Mouse (Mus musculus): ENCODE data around the gene Bbs9. TPM values are rescaled to one million over a fixed set of nuclear protein-coding genes. Genes with fewer than 3 reads are reported as not detected.

The Bbs9 gene
- polyA plus RNA-seq, 1 experiment from 2014 or later: 12.3 TPM

DNA sequence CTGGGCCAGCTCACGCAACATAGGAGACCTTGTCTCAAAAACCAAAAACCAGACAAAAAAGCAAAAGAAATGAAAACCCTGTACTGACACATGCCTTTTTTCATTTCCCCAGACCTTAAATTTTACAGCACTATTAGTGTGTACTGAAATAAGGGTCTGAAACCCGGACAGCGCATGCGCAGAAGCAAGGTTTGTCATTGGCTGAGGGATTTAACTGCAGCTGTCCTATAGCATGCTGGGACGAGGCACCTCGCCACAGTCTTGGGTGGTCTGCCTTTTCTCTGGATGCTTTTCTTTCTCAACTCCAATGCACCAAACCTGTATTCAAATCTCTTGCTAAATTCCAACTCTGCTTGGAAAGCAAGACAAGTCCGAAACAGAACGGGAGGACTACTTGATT is 3.4 kb downstream of the Bbs9 start:
- WGBS: 95% methylated on average over 8 of the region's 8 CpGs
- Histone ChIP-seq H3K4me1 (ENCODE audit: control insufficient read depth, insufficient read depth, low read length) (peaks cover 3% of the 10 kb centered on the region; the same call in 1 of the 2 replicates), H3K27me3 (ENCODE audit: control insufficient read depth, insufficient read depth, low read length) (no peaks in the 10 kb centered on the region), H3K4me3 (ENCODE audit: low read length) (no peak overlapping the region), H3K9me3 (ENCODE audit: control insufficient read depth, low read length) (no peaks in the 10 kb centered on the region), H3K27ac (ENCODE audit: low read depth, low read length) (no peak overlapping the region), H3K4me2 (replicated peaks; ENCODE audit: low read depth, low read length) (no peak overlapping the region), H3K36me3 (ENCODE audit: control insufficient read depth, insufficient read depth, low read length) (no peaks in the 10 kb centered on the region), H3K9ac (ENCODE audit: low read depth, low read length) (no peak overlapping the region)
- ATAC-seq (ENCODE audit: low FRiP score, low TSS enrichment): no peak

DNA sequence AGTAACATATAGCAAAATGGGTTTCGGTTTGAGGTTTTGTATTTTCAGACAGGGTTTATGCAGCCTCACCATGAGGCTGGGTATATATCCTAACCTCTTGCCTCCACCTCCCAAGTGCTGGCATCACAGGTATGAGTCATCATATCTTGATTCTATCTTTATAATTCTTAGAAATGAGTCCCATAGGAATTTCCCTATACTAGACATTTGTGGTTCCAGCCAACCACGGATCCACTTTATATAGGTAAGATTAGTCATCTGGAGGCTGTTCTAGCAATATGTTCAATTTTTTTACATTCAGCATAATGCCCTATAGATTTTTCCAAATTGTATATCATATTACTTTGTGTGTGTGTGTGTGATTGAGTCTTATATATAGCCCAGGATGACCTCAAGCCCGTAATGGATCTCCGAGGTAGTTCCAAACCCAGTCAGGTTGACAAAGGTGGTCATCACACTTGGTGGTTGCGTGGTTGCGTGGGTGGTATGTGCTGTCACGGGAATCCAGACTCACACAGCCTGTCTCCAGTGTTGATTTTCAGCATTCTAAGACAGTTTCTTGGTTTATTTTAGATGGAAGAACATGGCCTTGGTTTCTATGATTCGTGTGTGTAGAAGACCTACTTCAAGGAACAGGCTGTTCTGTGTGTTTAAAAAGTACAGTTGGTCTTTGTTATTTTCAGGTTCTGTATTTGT is 8.5 kb downstream of the Bbs9 start:
- H3K4me3 ChIP-seq (ENCODE audit: low read length): no peak overlapping the region
- H3K27ac ChIP-seq (ENCODE audit: low read depth, low read length): no peak overlapping the region
- no peaks in the 10 kb centered on the region for H3K4me1 ChIP-seq (ENCODE audit: control insufficient read depth, insufficient read depth, low read length)
- 94% methylated on average over 8 of the region's 8 CpGs for WGBS
- H3K36me3 ChIP-seq (ENCODE audit: control insufficient read depth, insufficient read depth, low read length): no peaks in the 10 kb centered on the region
- no peak for ATAC-seq (ENCODE audit: low FRiP score, low TSS enrichment)
- H3K9ac ChIP-seq (ENCODE audit: low read depth, low read length): no peak overlapping the region
- no peak overlapping the region for H3K4me2 ChIP-seq (replicated peaks; ENCODE audit: low read depth, low read length)
- H3K27me3 ChIP-seq (ENCODE audit: control insufficient read depth, insufficient read depth, low read length): no peaks in the 10 kb centered on the region
- no peaks in the 10 kb centered on the region for H3K9me3 ChIP-seq (ENCODE audit: control insufficient read depth, low read length)

DNA sequence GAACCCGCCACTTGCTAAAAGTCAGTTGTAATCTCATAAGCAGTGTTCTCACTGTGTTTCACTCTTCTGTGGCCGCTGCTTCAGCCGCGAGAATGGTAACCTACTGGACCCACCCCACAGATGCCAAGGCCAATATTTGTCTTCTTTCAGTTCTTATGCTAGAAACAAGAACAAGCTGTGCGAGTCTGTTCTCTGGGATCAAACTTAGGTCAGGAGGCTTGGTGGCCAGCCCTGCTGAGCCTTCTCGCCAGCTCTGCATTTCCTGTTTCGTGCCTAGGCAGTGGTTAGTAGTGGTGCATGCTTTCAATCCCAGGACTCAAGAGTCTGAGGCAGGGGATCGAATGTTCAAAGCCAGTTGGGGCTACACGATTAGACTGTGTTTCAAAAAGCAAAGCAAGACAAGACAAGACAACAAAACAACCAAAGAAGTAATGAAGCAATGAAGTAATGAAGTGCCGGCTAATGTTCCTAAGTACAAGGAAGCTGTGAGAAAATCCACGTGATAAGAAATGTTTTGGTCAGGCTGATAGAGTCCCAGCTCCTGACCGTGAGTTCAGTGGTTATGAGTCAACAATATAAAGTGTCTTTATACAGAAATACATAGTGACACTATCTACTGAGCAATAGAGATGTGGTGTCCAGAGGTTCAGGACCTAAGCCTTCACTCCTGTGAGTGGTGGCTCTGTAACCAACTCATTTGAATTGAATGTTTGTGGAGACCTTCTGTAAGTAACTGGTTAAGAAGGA is 9.2 kb downstream of the Bbs9 start:
- 90% methylated on average over 12 of the region's 12 CpGs for WGBS
- Histone ChIP-seq H3K9ac (ENCODE audit: low read depth, low read length) (no peak overlapping the region), H3K36me3 (ENCODE audit: control insufficient read depth, insufficient read depth, low read length) (no peaks in the 10 kb centered on the region), H3K4me2 (replicated peaks; ENCODE audit: low read depth, low read length) (no peak overlapping the region), H3K4me1 (ENCODE audit: control insufficient read depth, insufficient read depth, low read length) (no peaks in the 10 kb centered on the region), H3K9me3 (ENCODE audit: control insufficient read depth, low read length) (no peaks in the 10 kb centered on the region), H3K27ac (ENCODE audit: low read depth, low read length) (no peak overlapping the region), H3K4me3 (ENCODE audit: low read length) (no peak overlapping the region), H3K27me3 (ENCODE audit: control insufficient read depth, insufficient read depth, low read length) (no peaks in the 10 kb centered on the region)
- no peak for ATAC-seq (ENCODE audit: low FRiP score, low TSS enrichment)

DNA sequence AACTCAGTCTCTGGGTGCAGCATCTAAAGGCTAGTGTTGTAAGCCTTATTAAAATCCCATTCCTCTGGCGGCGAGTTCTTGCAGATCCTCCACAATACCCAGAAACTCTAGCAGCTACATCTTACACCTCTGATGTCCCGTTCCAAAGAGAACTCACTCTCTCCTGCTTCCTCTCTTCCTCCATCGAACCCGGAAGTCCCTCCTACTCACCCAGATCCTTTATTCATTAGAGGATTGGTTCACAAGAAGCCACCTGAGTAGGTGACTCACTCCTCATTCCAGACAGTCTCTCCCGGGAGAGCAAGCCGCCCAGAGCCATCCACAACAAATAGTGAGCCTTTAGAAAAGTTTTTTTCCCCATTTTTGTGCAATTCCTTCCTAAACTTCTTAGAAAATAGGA is 10.7 kb downstream of the Bbs9 start:
- 88% methylated on average over 7 of the region's 7 CpGs for WGBS
- Histone ChIP-seq H3K4me2 (replicated peaks; ENCODE audit: low read depth, low read length) (no peak overlapping the region), H3K4me1 (ENCODE audit: control insufficient read depth, insufficient read depth, low read length) (no peaks in the 10 kb centered on the region), H3K27me3 (ENCODE audit: control insufficient read depth, insufficient read depth, low read length) (no peaks in the 10 kb centered on the region), H3K9ac (ENCODE audit: low read depth, low read length) (no peak overlapping the region), H3K4me3 (ENCODE audit: low read length) (no peak overlapping the region), H3K9me3 (ENCODE audit: control insufficient read depth, low read length) (no peaks in the 10 kb centered on the region), H3K27ac (ENCODE audit: low read depth, low read length) (no peak overlapping the region), H3K36me3 (ENCODE audit: control insufficient read depth, insufficient read depth, low read length) (no peaks in the 10 kb centered on the region)
- no peak for ATAC-seq (ENCODE audit: low FRiP score, low TSS enrichment)

DNA sequence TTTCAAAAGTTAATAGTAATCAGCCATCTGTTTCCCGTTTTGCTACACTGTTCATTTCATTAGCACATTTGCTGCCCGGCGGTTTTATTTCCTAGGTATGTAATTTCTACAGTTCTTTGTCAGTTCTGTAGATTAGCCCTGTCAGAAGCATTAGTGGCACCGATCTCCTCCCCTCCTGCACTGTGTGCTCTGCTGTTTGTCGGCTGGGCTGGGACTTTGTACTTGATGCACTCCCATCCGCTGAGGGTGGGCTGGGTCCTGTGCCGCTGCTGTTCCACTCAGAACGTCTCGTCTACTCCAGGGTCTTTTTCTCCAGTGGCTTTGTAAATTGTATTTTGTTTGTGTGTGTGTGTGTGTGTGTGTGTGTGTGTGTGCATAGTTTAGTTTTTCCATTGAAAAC is 13.4 kb downstream of the Bbs9 start:
- ATAC-seq (ENCODE audit: low FRiP score, low TSS enrichment): no peak
- H3K4me2 ChIP-seq (replicated peaks; ENCODE audit: low read depth, low read length): no peak overlapping the region
- no peak overlapping the region for H3K27ac ChIP-seq (ENCODE audit: low read depth, low read length)
- H3K36me3 ChIP-seq (ENCODE audit: control insufficient read depth, insufficient read depth, low read length): no peaks in the 10 kb centered on the region
- 69% methylated on average over 9 of the region's 9 CpGs for WGBS
- H3K4me1 ChIP-seq (ENCODE audit: control insufficient read depth, insufficient read depth, low read length): no peaks in the 10 kb centered on the region
- H3K27me3 ChIP-seq (ENCODE audit: control insufficient read depth, insufficient read depth, low read length): no peaks in the 10 kb centered on the region
- no peak overlapping the region for H3K4me3 ChIP-seq (ENCODE audit: low read length)
- H3K9ac ChIP-seq (ENCODE audit: low read depth, low read length): no peak overlapping the region
- H3K9me3 ChIP-seq (ENCODE audit: control insufficient read depth, low read length): no peaks in the 10 kb centered on the region

DNA sequence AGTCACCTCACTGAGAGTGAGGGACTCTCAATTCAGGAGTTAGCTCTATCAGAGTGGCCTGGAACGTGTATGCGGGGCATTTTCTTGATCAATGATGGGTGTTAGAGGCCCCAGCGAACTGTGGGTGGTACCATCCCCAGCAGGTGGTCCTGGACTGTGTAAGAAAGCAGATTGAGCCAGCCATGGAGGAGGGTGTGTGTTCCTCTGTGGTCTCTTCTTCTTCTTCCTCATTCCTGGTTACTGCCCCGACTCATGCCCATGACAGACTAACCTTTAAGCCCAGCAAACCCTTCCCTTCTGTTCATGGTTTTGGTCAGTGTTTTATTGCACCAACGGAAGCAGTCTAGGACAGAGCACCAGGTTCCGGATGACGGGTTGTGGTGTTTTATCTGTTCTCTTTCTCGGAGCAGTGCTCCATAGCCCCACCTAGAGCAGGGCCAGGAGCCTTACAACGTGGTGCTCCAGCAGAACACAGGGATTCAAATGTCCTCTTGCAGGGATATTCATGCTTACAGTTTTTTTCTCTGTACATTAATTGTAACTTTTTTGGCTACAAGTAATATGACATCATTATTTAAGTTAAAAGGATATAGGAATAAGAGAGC is 18.8 kb downstream of the Bbs9 start:
- no peaks in the 10 kb centered on the region for H3K4me1 ChIP-seq (ENCODE audit: control insufficient read depth, insufficient read depth, low read length)
- no peak overlapping the region for H3K4me3 ChIP-seq (ENCODE audit: low read length)
- H3K9ac ChIP-seq (ENCODE audit: low read depth, low read length): no peak overlapping the region
- H3K9me3 ChIP-seq (ENCODE audit: control insufficient read depth, low read length): no peaks in the 10 kb centered on the region
- no peaks in the 10 kb centered on the region for H3K36me3 ChIP-seq (ENCODE audit: control insufficient read depth, insufficient read depth, low read length)
- no peak overlapping the region for H3K4me2 ChIP-seq (replicated peaks; ENCODE audit: low read depth, low read length)
- no peak for ATAC-seq (ENCODE audit: low FRiP score, low TSS enrichment)
- no peaks in the 10 kb centered on the region for H3K27me3 ChIP-seq (ENCODE audit: control insufficient read depth, insufficient read depth, low read length)
- 88% methylated on average over 9 of the region's 9 CpGs for WGBS
- H3K27ac ChIP-seq (ENCODE audit: low read depth, low read length): no peak overlapping the region

DNA sequence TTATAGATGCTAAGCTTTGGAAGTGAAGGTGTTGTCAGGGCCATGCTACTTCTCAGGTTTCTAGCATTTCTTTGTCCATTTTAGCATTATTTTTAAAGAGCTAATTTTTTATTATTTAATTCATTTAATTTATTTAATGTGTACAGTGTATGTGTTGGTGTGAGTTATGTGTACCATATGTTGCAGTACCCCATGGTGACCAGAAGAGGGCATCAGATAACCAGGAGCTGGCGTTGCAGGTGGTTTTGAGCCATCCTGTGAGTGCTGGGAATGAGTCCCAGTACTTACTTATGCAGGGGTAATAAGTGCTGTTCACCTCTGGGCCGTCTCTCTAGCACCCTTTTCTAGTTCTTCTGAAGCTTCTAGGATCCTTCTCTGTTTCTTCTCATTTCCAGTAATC is 19.6 kb downstream of the Bbs9 start:
- ATAC-seq (ENCODE audit: low FRiP score, low TSS enrichment): no peak
- H3K4me2 ChIP-seq (replicated peaks; ENCODE audit: low read depth, low read length): no peak overlapping the region

DNA sequence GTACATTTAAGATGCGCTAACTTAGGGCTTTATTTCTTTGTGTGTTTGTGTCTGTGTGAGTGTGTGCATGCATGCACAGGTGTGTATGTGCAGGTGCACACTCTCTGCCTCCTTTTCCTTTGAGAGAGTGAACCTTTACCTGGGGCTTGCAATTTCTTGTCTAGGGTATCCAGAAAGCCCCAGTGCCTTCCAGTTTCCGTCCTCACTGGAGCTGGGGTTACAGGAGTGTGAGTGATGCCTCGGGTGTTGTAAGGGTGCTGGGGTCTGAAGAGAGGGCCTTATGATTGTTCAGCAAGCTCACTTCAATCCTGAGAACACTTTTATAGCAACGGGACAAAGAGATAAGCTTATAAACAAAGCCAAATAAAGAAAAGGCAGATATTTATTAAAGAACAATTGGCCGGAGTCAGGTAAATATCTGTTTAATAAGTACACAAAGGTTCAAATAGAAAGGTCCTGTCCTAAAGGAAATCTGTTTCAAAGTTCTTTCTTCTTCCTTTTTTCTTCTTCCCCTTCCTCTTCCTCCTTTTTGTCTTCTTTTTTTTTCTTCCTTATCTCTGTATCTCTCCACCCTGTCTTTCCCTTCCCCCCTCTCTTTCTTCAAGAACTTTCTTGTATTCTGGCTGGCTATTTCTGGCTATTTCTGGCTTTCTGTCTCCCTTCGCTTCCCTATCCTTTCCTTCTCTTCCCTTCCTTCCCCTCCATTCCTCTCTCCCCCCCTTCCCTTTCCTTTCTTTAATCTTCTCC is 21.7 kb downstream of the Bbs9 start:
- no peaks in the 10 kb centered on the region for H3K9me3 ChIP-seq (ENCODE audit: control insufficient read depth, low read length)
- no peak overlapping the region for H3K4me3 ChIP-seq (ENCODE audit: low read length)
- 83% methylated on average over 6 of the region's 6 CpGs for WGBS
- H3K4me1 ChIP-seq (ENCODE audit: control insufficient read depth, insufficient read depth, low read length): no peaks in the 10 kb centered on the region
- ATAC-seq (ENCODE audit: low FRiP score, low TSS enrichment): no peak
- H3K9ac ChIP-seq (ENCODE audit: low read depth, low read length): no peak overlapping the region
- no peaks in the 10 kb centered on the region for H3K36me3 ChIP-seq (ENCODE audit: control insufficient read depth, insufficient read depth, low read length)
- H3K27ac ChIP-seq (ENCODE audit: low read depth, low read length): no peak overlapping the region
- H3K27me3 ChIP-seq (ENCODE audit: control insufficient read depth, insufficient read depth, low read length): no peaks in the 10 kb centered on the region
- no peak overlapping the region for H3K4me2 ChIP-seq (replicated peaks; ENCODE audit: low read depth, low read length)

More for the DNA sequence above, 19.6 kb downstream of the Bbs9 start:
- H3K9me3 ChIP-seq (ENCODE audit: control insufficient read depth, low read length): no peaks in the 10 kb centered on the region
- no peaks in the 10 kb centered on the region for H3K4me1 ChIP-seq (ENCODE audit: control insufficient read depth, insufficient read depth, low read length)
- no peaks in the 10 kb centered on the region for H3K36me3 ChIP-seq (ENCODE audit: control insufficient read depth, insufficient read depth, low read length)
- no peak overlapping the region for H3K9ac ChIP-seq (ENCODE audit: low read depth, low read length)
- no peak overlapping the region for H3K4me3 ChIP-seq (ENCODE audit: low read length)
- no peak overlapping the region for H3K27ac ChIP-seq (ENCODE audit: low read depth, low read length)
- H3K27me3 ChIP-seq (ENCODE audit: control insufficient read depth, insufficient read depth, low read length): no peaks in the 10 kb centered on the region
- WGBS: 86% methylated on average over 2 of the region's 2 CpGs

All from kidney, embryonic 14.5 days (tissue).